Mouse (Mus musculus): Measurements from ENCODE around the gene Mrgprb8. TPM values are rescaled to one million over a fixed set of nuclear protein-coding genes. Genes with fewer than 3 reads are reported as not detected.
"Not testable (repeated sequence)": the region's sequence is repeated elsewhere in the genome, so short reads cannot be mapped to it uniquely, and the experiment has no call there.

Mrgprb8 gene
- total RNA-seq (2021): not detected
- long read RNA-seq, experiment 1: 0 reads
- long read RNA-seq, experiment 2: 0 reads

- Histone ChIP-seq H3K27ac (no peak within 1 kb of the TSS), H3K4me3 (no peak within 1 kb of the TSS)
- intact Hi-C loops (cut with DNase I): no loop called here
- DNase-seq (ENCODE audit: extremely low spot score in 1 of 2, low spot score in 2 of 2): no peak
- TF ChIP-seq CTCF (IDR thresholded peaks at IDR 0.05): no peak
Measured at GRCm38 (mm10) chr7:48388226-48388625, at the start of gene Mrgprb8. Gene Mrgprb8, plus strand, starts transcription at chr7:48388526.

- intact Hi-C loops (cut with DNase I); DNase-seq (ENCODE audit: extremely low spot score in 1 of 2, low spot score in 2 of 2); H3K27ac ChIP-seq; H3K4me3 ChIP-seq: not testable (repeated sequence)
Measured at GRCm38 (mm10) chr7:48435936-48436335, 47.6 kb downstream of the Mrgprb8 start.

- TF ChIP-seq CTCF (IDR thresholded peaks at IDR 0.05): no peak
- H3K4me3 ChIP-seq: no peak overlapping the region
- no peak overlapping the region for H3K27ac ChIP-seq
- DNase-seq (ENCODE audit: extremely low spot score in 1 of 2, low spot score in 2 of 2): no peak
- intact Hi-C loops (cut with DNase I): no loop called here
Measured at GRCm38 (mm10) chr7:48436581-48436980, 48.3 kb downstream of the Mrgprb8 start.

Other genes with a start within 250 kb of the Mrgprb8 start
- not detected for gene Mrgprb5, start 219.5 kb upstream of the Mrgprb8 start, total RNA-seq (2021)
- gene Mrgprb4, start 189.2 kb upstream of the Mrgprb8 start, total RNA-seq (2021): not detected
- gene Mrgprb1, start 67.8 kb downstream of the Mrgprb8 start, total RNA-seq (2021): not detected
- not detected for gene Mrgprx2, start 110.8 kb downstream of the Mrgprb8 start, total RNA-seq (2021)
- gene Mrgprb2, start 169.6 kb downstream of the Mrgprb8 start, total RNA-seq (2021): not detected